Mouse (Mus musculus): ENCODE measurements around the gene Ocm. TPM values are rescaled to one million over a fixed set of nuclear protein-coding genes. Genes with fewer than 3 reads are reported as not detected.
A peak's percentile ranks its signal among the peaks of the same experiment; 100 is the strongest.

The Ocm gene
- polyA plus RNA-seq, 1 experiment from 2014 or later, result not detected

DNA sequence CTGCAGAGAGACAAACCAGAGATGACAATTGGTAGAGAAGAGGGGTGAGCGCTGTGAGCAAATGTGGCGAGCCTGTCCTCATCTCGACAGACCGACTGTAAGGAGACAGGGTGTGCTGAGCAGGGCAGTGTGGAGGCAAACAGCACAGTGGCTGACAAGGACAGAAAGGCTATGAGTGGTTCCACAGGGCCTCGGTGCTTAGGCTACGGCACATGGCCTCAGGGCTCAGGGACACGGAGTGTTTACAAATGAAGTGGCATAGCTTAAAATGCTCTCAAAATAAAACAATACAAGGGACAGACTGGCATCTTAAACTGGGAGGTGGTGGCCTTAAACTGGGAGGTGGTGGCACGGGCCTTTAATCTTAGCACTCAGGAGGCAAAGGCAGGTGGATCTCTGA is 33.2 kb downstream of the Ocm start:
- no peaks in the 10 kb centered on the region for H3K4me1 ChIP-seq
- DNase-seq (ENCODE audit: low spot score), result no peak
- no peak overlapping the region for H3K27ac ChIP-seq (replicated peaks)
- H3K4me3 ChIP-seq, result no peak overlapping the region
- no peaks in the 10 kb centered on the region for H3K27me3 ChIP-seq (ENCODE audit: low read depth, poor library complexity, severe bottlenecking)
- 94% methylated on average over 8 of the region's 8 CpGs for WGBS
- peaks cover 100% of the 10 kb centered on the region for H3K36me3 ChIP-seq
- H3K9me3 ChIP-seq (replicated peaks), result no peaks in the 10 kb centered on the region

DNA sequence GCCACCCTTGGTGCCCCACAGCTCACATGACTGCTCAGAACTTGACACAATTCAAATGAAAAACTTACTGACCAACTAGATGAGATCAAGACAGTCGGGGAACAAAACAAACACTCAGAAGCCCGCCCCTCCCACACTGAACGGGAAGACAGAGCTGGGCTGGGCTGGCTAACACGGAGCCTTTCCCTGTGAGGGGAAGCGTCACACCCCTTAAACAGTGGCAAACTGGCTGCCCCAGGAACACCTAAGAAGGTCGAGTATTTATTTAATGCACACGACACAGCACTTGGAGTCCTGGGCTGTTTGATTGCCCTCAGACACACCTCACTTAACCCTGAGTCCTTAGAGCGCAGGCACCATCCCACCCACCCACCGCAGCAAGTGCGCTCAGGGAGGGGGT is 33.8 kb downstream of the Ocm start:
- H3K27ac ChIP-seq (replicated peaks), result no peak overlapping the region
- no peaks in the 10 kb centered on the region for H3K9me3 ChIP-seq (replicated peaks)
- H3K27me3 ChIP-seq (ENCODE audit: low read depth, poor library complexity, severe bottlenecking), result no peaks in the 10 kb centered on the region
- peaks cover 100% of the 10 kb centered on the region for H3K36me3 ChIP-seq
- no peak overlapping the region for H3K4me3 ChIP-seq
- DNase-seq (ENCODE audit: low spot score), result no peak
- H3K4me1 ChIP-seq, result no peaks in the 10 kb centered on the region
- WGBS, result 90% methylated on average over 10 of the region's 10 CpGs

DNA sequence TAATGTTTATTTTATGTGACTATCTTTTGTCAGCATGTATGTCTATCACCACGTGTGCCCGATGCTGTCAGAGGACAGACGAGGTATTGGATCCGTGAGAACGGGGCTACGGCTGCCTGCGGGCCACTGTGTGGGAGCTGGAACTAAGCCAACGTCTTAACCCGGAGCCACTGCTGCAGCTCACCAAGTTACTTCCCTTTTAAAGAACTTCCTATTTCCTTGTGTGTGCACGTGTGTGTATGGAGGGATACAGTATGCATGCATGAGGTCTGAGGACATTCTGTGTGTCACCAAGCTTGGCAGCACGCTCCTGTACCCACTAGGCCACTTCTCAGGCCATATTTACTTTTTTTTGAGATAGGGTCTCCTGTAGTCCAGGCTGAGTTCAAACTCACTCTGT is 36.4 kb downstream of the Ocm start:
- H3K4me1 ChIP-seq, result no peaks in the 10 kb centered on the region
- no peaks in the 10 kb centered on the region for H3K9me3 ChIP-seq (replicated peaks)
- no peak for DNase-seq (ENCODE audit: low spot score)
- no peak overlapping the region for H3K27ac ChIP-seq (replicated peaks)
- 92% methylated on average over 11 of the region's 11 CpGs for WGBS
- H3K27me3 ChIP-seq (ENCODE audit: low read depth, poor library complexity, severe bottlenecking), result no peaks in the 10 kb centered on the region
- peaks cover 100% of the 10 kb centered on the region for H3K36me3 ChIP-seq
- no peak overlapping the region for H3K4me3 ChIP-seq

DNA sequence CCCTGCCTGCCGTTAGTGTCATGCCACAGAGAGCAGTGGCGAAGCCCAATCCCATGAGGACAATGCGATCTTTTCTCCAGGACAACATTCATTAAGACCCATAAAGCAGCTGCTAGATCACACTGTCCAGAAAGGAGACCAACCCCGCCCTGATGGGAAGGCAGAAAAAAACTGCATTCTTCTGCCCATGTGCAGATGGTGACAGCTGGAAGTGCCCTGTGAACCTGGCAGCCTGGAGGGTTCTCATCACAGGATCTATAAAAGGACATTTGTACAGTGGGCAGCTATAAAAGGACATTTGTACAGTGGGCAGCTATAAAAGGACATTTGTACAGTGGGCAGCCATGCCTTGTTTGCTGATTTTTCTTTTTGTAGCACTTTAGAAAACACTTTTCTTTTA is 37.4 kb downstream of the Ocm start:
- Histone ChIP-seq H3K4me1 (no peaks in the 10 kb centered on the region), H3K4me3 (no peak overlapping the region), H3K9me3 (replicated peaks) (no peaks in the 10 kb centered on the region), H3K36me3 (peaks cover 100% of the 10 kb centered on the region), H3K27me3 (ENCODE audit: low read depth, poor library complexity, severe bottlenecking) (no peaks in the 10 kb centered on the region), H3K27ac (replicated peaks) (no peak overlapping the region)
- 92% methylated on average over 4 of the region's 4 CpGs for WGBS
- no peak for DNase-seq (ENCODE audit: low spot score)

DNA sequence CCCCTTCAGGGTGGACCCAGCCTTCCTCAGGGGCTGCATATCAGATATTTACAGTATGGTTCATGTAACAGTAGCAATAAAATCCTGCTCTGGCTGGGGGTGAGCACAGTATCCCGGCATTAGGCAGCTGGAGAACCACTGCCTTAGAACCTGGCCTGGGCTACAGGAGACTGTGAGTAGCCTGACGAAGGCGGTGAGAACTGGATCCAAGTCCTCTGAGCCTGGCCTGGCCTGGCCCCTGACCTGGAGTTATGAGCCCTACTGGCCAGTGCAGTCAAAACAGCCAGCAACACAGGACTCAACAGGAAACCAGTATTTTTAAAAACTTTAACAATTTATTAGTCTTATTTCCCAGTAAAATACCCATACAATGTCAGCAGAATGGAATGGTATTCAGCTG is 38.9 kb downstream of the Ocm start:
- Histone ChIP-seq H3K4me3 (no peak overlapping the region), H3K4me1 (no peaks in the 10 kb centered on the region), H3K27me3 (ENCODE audit: low read depth, poor library complexity, severe bottlenecking) (no peaks in the 10 kb centered on the region), H3K27ac (replicated peaks) (no peak overlapping the region), H3K36me3 (peaks cover 96% of the 10 kb centered on the region), H3K9me3 (replicated peaks) (no peaks in the 10 kb centered on the region)
- WGBS, result 93% methylated on average over 3 of the region's 3 CpGs
- no peak for DNase-seq (ENCODE audit: low spot score)

DNA sequence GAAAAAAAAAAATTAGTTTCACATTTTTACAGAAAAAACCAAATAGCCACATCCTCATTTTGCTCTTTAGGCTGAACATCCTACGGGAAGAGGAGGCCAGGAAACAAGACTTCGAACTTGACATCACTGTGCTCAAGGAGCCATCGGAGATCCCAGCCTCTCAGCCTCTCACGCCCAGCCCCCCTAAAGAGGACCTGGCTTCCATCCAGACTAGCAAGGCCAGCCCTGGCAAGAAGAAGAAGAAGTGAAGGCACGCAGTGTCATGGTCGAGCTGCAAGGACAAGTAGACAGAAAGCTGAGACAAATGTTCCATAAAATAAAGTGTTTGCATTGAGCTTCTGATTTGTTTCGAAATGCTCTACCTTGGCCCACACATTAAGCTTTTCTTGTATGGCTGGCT is 41.1 kb downstream of the Ocm start:
- no peaks in the 10 kb centered on the region for H3K27me3 ChIP-seq (ENCODE audit: low read depth, poor library complexity, severe bottlenecking)
- no peak for DNase-seq (ENCODE audit: low spot score)
- H3K4me3 ChIP-seq, result no peak overlapping the region
- peaks cover 74% of the 10 kb centered on the region for H3K36me3 ChIP-seq
- H3K9me3 ChIP-seq (replicated peaks), result no peaks in the 10 kb centered on the region
- H3K4me1 ChIP-seq, result peaks cover 7% of the 10 kb centered on the region
- WGBS, result 94% methylated on average over 7 of the region's 7 CpGs
- H3K27ac ChIP-seq (replicated peaks), result no peak overlapping the region

DNA sequence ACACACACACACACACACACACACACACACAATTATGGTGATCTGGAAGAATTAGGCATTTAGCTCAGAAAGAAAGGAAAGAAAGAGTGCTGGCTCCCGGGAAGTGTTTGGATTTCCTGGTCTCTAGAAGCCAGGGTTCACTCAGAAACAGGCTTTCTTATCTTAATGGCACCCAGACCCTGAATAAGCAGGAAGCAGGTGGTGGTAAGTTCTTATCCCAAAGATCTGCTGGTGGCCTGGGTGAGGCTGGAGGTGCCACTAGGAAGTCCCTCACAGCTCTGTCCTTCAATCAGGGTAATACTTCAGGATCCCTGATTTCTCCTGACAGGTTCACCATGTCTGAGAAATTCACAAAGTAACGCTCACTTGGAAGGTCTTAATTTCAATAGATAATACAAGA is 44.1 kb downstream of the Ocm start:
- no peaks in the 10 kb centered on the region for H3K27me3 ChIP-seq (ENCODE audit: low read depth, poor library complexity, severe bottlenecking)
- peaks cover 7% of the 10 kb centered on the region for H3K4me1 ChIP-seq
- no peak overlapping the region for H3K27ac ChIP-seq (replicated peaks)
- no peak for DNase-seq (ENCODE audit: low spot score)
- H3K9me3 ChIP-seq (replicated peaks), result no peaks in the 10 kb centered on the region
- peaks cover 44% of the 10 kb centered on the region for H3K36me3 ChIP-seq
- no peak overlapping the region for H3K4me3 ChIP-seq
- WGBS, result 94% methylated on average over 2 of the region's 2 CpGs

DNA sequence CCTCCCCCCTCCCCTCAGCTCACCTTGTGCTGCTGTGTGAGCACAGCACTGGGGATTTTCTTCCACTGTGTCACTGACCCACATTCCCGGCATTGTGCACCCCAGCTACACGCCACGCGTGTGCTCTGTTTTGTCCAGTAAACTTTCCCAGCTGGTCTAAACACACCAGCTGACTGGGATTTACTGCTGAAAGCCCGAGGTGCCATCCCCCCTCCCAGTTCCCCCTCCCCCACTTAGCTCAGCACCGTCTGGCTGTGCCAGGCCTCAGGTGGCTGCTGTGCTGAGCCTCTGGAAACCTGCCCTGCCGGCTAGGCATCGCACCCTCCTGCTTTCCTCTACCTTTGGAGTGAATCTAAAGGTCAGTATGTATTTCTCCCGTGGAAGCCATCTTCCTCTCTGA is 45.6 kb downstream of the Ocm start:
- 38% methylated on average over 9 of the region's 9 CpGs for WGBS
- DNase-seq (ENCODE audit: low spot score), result no peak
- no peaks in the 10 kb centered on the region for H3K9me3 ChIP-seq (replicated peaks)

DNA sequence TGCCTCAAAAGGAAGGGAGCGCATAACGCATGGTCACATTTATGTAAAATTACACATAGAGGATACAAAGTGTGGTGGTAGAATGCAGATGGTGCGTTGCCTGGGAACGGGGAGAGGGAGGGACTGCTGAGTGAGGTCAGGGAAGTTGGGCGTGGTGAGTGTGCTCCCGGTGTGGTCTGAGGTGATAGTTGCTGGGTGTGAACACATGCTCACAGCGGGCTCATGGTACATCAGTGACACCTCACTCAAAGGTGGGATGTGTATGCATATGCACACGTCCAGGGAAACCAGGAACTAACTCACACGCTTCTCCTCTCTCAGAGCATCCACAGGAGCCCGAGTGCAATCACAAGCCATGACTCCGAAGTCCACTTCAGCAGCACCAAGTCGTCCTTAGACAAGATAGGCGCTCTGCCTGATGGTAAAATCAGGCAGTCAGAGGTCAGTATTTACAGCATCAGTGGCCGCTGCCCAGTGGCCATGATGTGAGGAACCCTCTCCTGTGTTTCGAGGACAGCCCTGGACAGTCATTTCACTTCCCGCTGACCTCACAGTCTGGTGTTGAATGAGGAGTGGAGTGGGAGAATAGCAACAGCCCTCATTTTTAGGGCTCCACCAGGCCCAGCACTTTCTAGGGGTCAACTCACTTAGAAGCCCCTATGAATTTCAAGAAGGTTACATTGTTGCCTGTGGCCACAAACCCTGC is 49.6 kb downstream of the Ocm start:
- WGBS, result 80% methylated on average over 16 of the region's 16 CpGs
- H3K9me3 ChIP-seq (replicated peaks), result no peaks in the 10 kb centered on the region
- no peak overlapping the region for H3K27ac ChIP-seq (replicated peaks)
- DNase-seq (ENCODE audit: low spot score), result no peak
- no peaks in the 10 kb centered on the region for H3K27me3 ChIP-seq (ENCODE audit: low read depth, poor library complexity, severe bottlenecking)
- no peak overlapping the region for H3K4me3 ChIP-seq
- no peaks in the 10 kb centered on the region for H3K36me3 ChIP-seq
- peaks cover 7% of the 10 kb centered on the region for H3K4me1 ChIP-seq

More for the DNA sequence above, 45.6 kb downstream of the Ocm start:
- H3K27me3 ChIP-seq (ENCODE audit: low read depth, poor library complexity, severe bottlenecking), result no peaks in the 10 kb centered on the region
- H3K36me3 ChIP-seq, result peaks cover 29% of the 10 kb centered on the region
- H3K4me3 ChIP-seq, result no peak overlapping the region
- peaks cover 7% of the 10 kb centered on the region for H3K4me1 ChIP-seq
- 0 out of 2 replicates have a peak overlapping the region, but pooled peaks have one; percentile 28 for H3K27ac ChIP-seq (replicated peaks)

DNA sequence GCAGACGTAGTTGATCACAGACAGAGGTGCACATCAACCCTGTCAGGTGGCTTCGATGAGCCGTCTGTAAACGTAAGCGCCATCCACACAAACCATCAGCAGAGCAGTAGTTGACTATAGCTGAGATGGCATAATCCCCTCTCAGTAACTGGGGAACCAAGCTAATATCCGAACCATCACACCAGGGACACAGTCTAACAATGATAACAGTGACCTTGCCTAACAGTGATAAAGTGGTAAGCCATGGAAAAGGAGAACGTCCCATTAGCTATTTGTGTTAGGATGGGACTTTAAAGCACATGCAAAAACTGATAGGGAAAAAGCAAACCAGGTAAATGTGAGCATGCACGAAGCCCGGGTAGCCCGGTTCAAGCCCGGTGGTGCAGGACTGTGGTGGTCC is 50.2 kb downstream of the Ocm start:
- Histone ChIP-seq H3K27me3 (ENCODE audit: low read depth, poor library complexity, severe bottlenecking) (no peaks in the 10 kb centered on the region), H3K4me1 (peaks cover 7% of the 10 kb centered on the region), H3K36me3 (no peaks in the 10 kb centered on the region), H3K27ac (replicated peaks) (no peak overlapping the region), H3K4me3 (no peak overlapping the region), H3K9me3 (replicated peaks) (no peaks in the 10 kb centered on the region)
- WGBS, result 87% methylated on average over 11 of the region's 11 CpGs
- DNase-seq (ENCODE audit: low spot score), result no peak

DNA sequence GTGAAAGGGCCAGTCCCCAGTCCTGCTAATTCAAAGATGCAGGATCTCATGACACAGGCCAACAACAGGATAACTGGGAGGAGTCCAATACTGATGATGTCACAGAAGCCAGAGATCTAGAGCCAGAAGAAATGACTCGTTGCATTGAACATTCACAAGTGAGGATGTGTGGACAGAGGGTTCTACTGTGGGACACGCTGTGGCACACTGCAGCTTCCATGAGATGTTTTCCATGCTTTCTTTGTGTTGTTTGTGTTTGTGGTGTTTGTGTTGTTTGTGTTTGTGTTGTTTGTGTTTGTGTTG is 50.9 kb downstream of the Ocm start:
- no peaks in the 10 kb centered on the region for H3K27me3 ChIP-seq (ENCODE audit: low read depth, poor library complexity, severe bottlenecking)
- WGBS, result 68% methylated on average over 2 of the region's 2 CpGs
- no peaks in the 10 kb centered on the region for H3K9me3 ChIP-seq (replicated peaks)
- H3K36me3 ChIP-seq, result no peaks in the 10 kb centered on the region
- no peak for DNase-seq (ENCODE audit: low spot score)
- H3K4me1 ChIP-seq, result peaks cover 2% of the 10 kb centered on the region
- H3K27ac ChIP-seq (replicated peaks), result no peak overlapping the region
- no peak overlapping the region for H3K4me3 ChIP-seq

DNA sequence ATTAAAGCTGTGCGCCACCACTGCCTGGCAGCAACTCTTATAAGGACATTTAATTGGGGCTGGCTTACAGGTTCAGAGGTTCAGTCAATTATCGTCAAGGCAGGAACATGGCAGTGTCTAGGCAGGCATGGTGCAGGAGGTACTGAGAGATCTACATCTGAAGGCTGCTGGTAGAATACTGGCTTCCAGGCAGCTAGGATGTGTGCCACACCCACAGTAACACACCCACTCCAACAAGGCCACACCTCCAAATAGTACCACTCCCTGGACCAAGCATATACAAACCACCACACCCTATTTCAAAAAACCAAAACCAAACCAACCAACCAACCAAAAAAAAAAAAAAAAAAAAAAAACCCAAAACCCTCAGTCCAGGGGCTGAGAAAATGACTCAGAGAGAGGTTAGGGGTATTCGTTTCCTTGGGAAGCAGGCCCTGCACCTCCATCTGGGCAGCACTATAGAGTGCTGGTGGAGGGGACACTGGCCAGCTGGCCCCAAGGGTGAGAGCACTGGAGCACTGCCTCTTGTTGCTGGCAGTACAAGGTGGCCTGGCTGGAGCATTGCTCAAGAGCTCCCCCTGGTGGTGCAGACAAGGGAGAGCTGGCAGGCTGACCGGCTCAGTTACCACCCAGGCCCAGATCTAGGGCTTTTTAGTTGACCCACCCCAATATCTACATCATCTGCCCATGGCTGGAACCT is 51.4 kb downstream of the Ocm start:
- Histone ChIP-seq H3K36me3 (no peaks in the 10 kb centered on the region), H3K4me1 (no peaks in the 10 kb centered on the region), H3K27ac (replicated peaks) (no peak overlapping the region), H3K4me3 (no peak overlapping the region), H3K9me3 (replicated peaks) (no peaks in the 10 kb centered on the region), H3K27me3 (ENCODE audit: low read depth, poor library complexity, severe bottlenecking) (no peaks in the 10 kb centered on the region)
- WGBS, result 53% methylated on average over 4 of the region's 4 CpGs
- peak; percentile 78 for DNase-seq (ENCODE audit: low spot score)

DNA sequence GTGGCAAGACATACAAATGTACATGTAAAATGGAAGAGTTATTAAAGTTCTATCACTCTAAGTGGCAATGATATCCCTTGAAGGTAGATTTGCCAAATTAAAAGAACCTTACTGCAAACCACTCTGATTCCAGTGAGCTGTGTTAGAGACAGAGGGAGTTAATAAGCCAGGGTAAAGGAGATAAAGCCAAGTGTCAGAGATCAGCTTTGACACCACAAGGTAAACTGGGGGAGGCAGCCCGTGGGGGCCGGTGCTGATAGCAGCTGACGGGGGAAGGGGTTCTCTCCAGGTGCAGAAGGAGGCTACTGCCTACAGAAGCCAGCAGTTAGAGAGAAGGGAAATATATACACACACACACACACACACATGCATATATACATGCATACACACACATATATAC is 53.8 kb downstream of the Ocm start:
- H3K4me1 ChIP-seq, result no peaks in the 10 kb centered on the region
- H3K36me3 ChIP-seq, result no peaks in the 10 kb centered on the region
- H3K9me3 ChIP-seq (replicated peaks), result no peaks in the 10 kb centered on the region
- DNase-seq (ENCODE audit: low spot score), result no peak
- 71% methylated on average over 3 of the region's 3 CpGs for WGBS
- H3K27me3 ChIP-seq (ENCODE audit: low read depth, poor library complexity, severe bottlenecking), result no peaks in the 10 kb centered on the region
- H3K27ac ChIP-seq (replicated peaks), result no peak overlapping the region
- H3K4me3 ChIP-seq, result no peak overlapping the region

All from midbrain, embryonic 10.5 days (tissue).